Mouse (Mus musculus) midbrain, embryonic 14.5 days (tissue): ENCODE measurements at regions not wholly inside any gene's neighbourhood (a gene's known extent, or its start where the extent isn't known, plus 50 kb on each side); places are given as distances from the start of the nearest gene placed in this dataset.

ENCODE experiments used
- ATAC-seq: fragments of 200-750 bp; cut with Nextera tagmentation; 2 replicates; pipeline ENCODE4 v1.8.0; 2017; ENCODE audit warnings: moderate number of reproducible peaks, moderate library complexity; ENCODE audit not compliant: low FRiP score, low TSS enrichment
- DNase-seq: peaks from one replicate; pipeline ENCODE4 v3.0.0-alpha.2; 2015
- H3K27ac ChIP-seq: fragments of 300-500 bp; sonication (generic); replicated peaks from 2 replicates; pipeline ENCODE4 v1.5.1; 2014; ENCODE audit warnings: mild to moderate bottlenecking, low read depth, low read length, moderate library complexity
- H3K27me3 ChIP-seq: fragments of 300-500 bp; sonication (generic); 2 replicates; pipeline ENCODE4 v1.6.1; 2014; ENCODE audit warnings: low read length, control low read depth, mixed read lengths; ENCODE audit not compliant: control insufficient read depth, insufficient read depth
- H3K36me3 ChIP-seq: fragments of 300-500 bp; sonication (generic); 2 replicates; pipeline ENCODE4 v1.6.1; 2014; ENCODE audit warnings: low read length, control low read depth; ENCODE audit not compliant: control insufficient read depth, insufficient read depth
- H3K4me1 ChIP-seq: fragments of 300-500 bp; sonication (generic); 2 replicates; pipeline ENCODE4 v1.6.1; 2014; ENCODE audit warnings: mild to moderate bottlenecking, antibody characterized with exemption, low read length, control low read depth; ENCODE audit not compliant: control insufficient read depth, insufficient read depth
- H3K4me2 ChIP-seq: fragments of 300-500 bp; sonication (generic); 2 replicates; pipeline ENCODE4 v1.6.1; 2014; ENCODE audit warnings: mild to moderate bottlenecking, low read length, moderate library complexity
- H3K4me3 ChIP-seq: fragments of 300-500 bp; sonication (generic); replicated peaks from 2 replicates; pipeline ENCODE4 v1.5.1; 2014; ENCODE audit warnings: low read depth, low read length
- H3K9ac ChIP-seq: fragments of 300-500 bp; sonication (generic); replicated peaks from 2 replicates; pipeline ENCODE4 v1.6.1; 2014; ENCODE audit warnings: mild to moderate bottlenecking, low read length, moderate library complexity
- H3K9me3 ChIP-seq: fragments of 300-500 bp; sonication (generic); 2 replicates; pipeline ENCODE4 v1.6.1; 2016; ENCODE audit warnings: low read length, control low read depth, mixed read lengths; ENCODE audit not compliant: control insufficient read depth
- whole genome bisulfite sequencing: fragments of 180-500 bp; shearing (Covaris S2); extraction: QIAGEN DNeasy Blood & Tissue Kit; methylation state at CpG from one replicate; pipeline ENCODE4 v1.1.7; 2014; 5-methylcytosine and 5-hydroxymethylcytosine counted together

DNA sequence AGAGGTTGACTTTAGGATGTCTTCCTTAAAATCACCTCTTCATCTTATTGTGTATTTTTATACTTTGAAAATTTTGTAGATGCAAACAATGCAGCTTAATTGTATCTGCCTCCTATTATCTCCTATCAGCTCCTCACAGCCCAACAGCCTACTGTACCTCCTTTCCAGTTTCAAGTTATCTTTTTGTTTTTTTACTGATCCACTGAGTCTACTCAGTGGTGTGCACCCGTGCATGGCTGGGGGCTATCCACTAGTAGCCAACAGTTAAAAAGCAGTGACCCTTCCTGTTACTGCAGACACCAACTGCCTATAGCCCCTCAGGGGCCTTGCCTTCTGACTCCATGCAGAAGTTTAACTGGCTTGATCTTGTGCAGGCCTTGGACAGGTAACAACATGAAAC lies 170.4 kb upstream of the Ctnnb1 start:
- DNase-seq (no peak), ATAC-seq (no peak)
- H3K4me1 ChIP-seq, result peaks cover 13% of the 10 kb centered on the region; the same call in 1 of the 2 replicates
- no peaks in the 10 kb centered on the region for H3K9me3 ChIP-seq
- H3K27ac ChIP-seq, result no peak overlapping the region
- H3K4me3 ChIP-seq, result no peak overlapping the region
- H3K36me3 ChIP-seq, result no peaks in the 10 kb centered on the region
- no peak overlapping the region for H3K4me2 ChIP-seq
- WGBS, result 90% methylated on average over 1 of the region's 1 CpGs
- H3K9ac ChIP-seq, result no peak overlapping the region
- no peaks in the 10 kb centered on the region for H3K27me3 ChIP-seq

DNA sequence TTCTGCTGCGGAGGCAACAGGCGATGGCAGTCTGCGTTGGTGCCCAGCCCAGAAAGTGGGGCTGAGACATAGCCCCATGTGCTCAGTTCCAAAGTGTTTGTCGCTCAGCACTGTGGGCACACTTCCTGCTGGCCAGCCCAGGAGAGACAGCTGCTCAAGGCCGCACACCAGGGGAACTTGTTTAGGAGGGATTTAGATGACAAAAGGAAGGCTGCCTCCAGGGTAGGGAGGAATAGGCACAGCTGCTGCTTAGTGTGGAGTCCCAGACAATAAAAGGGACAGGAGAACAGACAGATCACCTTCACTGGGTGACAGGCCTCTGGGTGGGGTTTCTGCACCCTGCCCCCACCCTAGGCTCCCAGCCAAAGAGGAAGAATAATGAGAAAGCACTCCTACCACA lies 169.2 kb upstream of the Ctnnb1 start:
- Histone ChIP-seq H3K4me1 (peaks cover 10% of the 10 kb centered on the region; the same call in 1 of the 2 replicates), H3K36me3 (no peaks in the 10 kb centered on the region), H3K4me3 (no peak overlapping the region), H3K4me2 (no peak overlapping the region), H3K9me3 (no peaks in the 10 kb centered on the region), H3K27ac (peak overlapping the region; percentile 14), H3K27me3 (no peaks in the 10 kb centered on the region), H3K9ac (no peak overlapping the region)
- peak; percentile 62; the same call in 1 of the 2 replicates for ATAC-seq
- DNase-seq, result peak; percentile 61
- WGBS, result 16% methylated on average over 5 of the region's 5 CpGs

DNA sequence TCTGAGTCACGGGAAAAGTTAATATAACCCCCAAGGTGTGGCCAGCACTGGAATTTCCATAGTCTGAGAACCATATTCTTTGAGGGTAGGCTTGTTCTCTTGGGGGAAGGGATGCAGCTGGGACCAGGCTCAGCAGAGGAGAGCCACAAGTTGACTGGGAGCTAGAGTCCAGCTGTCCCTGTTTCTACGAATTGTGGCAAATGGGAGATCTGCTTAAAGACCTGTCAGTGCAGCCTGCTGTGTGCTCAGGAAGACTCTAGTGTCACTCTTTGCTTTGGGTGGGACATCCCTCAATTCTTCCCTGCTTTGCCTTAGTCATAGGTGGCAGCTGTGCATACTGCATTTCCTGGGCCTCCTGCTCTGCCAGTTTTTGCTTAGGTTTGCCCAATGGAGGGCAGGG lies 165.2 kb upstream of the Ctnnb1 start:
- DNase-seq, result no peak
- ATAC-seq, result no peak
- WGBS, result 89% methylated on average over 2 of the region's 2 CpGs
- Histone ChIP-seq H3K4me2 (no peak overlapping the region), H3K36me3 (no peaks in the 10 kb centered on the region), H3K4me1 (peaks cover 10% of the 10 kb centered on the region; the same call in 1 of the 2 replicates), H3K27ac (no peak overlapping the region), H3K4me3 (no peak overlapping the region), H3K9ac (no peak overlapping the region), H3K9me3 (no peaks in the 10 kb centered on the region), H3K27me3 (no peaks in the 10 kb centered on the region)

DNA sequence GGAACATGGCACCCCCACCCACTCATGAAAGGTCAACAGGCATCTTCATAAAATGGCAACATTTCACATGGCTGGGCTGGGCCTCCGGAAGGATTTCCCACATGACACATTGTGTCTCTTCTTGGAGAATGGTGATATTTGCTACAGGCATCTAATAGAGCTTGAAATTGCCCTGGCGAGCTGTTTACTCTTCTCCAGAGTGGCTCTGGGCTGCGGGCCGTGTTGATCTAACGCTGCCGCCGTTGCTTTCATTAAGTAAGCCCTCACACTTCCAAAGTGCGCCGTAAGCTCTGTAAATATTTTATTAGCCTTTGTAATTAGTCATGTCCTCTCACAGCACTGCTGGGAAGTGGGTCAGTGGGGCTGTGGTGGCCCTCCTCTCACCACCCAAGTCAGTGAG lies 164.4 kb upstream of the Ctnnb1 start:
- Histone ChIP-seq H3K9ac (no peak overlapping the region), H3K4me3 (no peak overlapping the region), H3K27ac (no peak overlapping the region), H3K36me3 (no peaks in the 10 kb centered on the region), H3K27me3 (no peaks in the 10 kb centered on the region), H3K4me2 (no peak overlapping the region), H3K4me1 (peaks cover 9% of the 10 kb centered on the region; the same call in 1 of the 2 replicates), H3K9me3 (no peaks in the 10 kb centered on the region)
- 73% methylated on average over 9 of the region's 9 CpGs for WGBS
- DNase-seq (peak; percentile 31), ATAC-seq (no peak)

DNA sequence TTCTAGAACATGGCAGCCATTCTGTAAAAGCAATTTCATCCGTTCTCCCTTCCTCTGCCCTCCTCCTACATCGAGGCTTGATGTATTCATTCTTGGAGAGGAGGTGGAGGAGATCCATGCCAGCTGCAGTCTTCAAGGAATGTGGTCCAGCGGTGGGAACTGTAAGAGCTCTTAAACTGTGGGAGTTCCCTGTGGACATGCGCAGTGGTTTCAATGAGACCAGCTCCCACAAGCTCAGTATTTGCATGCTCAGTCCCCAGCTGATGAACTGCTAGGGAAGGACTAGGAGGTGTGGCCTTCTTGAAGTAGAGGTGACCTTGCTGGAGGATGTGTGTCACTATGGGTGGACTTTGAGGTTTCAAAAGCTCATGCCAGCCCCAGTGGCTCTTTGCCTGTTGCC lies 163.7 kb upstream of the Ctnnb1 start:
- no peak for ATAC-seq
- H3K9ac ChIP-seq, result no peak overlapping the region

DNA sequence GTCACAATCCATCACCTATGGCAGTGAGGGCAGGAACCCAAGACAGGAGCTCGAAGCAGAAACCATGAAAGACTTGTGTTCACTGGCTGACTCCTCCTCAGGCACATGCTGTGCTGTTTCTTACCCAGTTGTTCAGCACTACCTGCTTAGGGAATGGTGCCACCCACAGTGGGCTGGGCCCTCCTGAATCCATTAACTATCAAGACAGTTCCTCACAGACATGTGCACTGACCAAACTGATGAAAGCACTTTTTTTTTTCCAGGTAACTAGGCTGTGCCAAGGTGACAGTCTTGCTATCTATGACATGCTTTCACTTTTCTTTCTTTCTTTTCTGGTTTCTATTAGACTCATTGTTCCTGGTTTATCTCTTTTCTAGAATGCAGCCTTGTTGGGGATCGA lies 162.1 kb upstream of the Ctnnb1 start:
- Histone ChIP-seq H3K4me2 (no peak overlapping the region), H3K4me1 (0 out of 2 replicates have a peak, but pooled peaks cover 6% of the 10 kb centered on the region), H3K4me3 (no peak overlapping the region), H3K27me3 (no peaks in the 10 kb centered on the region), H3K36me3 (no peaks in the 10 kb centered on the region), H3K9ac (no peak overlapping the region), H3K9me3 (no peaks in the 10 kb centered on the region), H3K27ac (no peak overlapping the region)
- WGBS, result 74% methylated on average over 2 of the region's 2 CpGs
- DNase-seq, result no peak
- ATAC-seq, result no peak

More for the DNA sequence above, 163.7 kb upstream of the Ctnnb1 start:
- whole genome bisulfite sequencing, result 81% methylated on average over 4 of the region's 4 CpGs
- no peak for DNase-seq
- Histone ChIP-seq H3K4me3 (no peak overlapping the region), H3K36me3 (no peaks in the 10 kb centered on the region), H3K27ac (no peak overlapping the region), H3K9me3 (no peaks in the 10 kb centered on the region), H3K27me3 (no peaks in the 10 kb centered on the region), H3K4me2 (no peak overlapping the region), H3K4me1 (0 out of 2 replicates have a peak, but pooled peaks cover 6% of the 10 kb centered on the region)

DNA sequence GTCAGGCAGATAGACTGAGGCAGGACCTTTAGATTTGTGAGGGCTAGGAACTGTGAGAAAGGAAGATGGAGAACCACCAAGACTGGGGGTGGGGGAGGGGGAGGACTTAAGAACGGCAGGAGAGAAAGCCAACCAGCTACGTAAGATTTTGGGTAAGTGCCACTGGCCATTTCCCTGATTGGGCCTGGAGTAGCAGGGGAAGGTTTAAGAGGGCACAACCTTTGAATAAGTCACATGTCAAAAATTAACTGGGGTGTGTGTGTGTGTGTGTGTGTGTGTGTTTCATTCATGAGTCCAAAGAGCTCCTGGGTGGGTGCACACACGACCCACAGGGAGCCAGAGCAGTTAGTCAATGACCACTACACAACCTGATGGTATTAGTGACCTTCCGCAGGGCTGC lies 161.6 kb upstream of the Ctnnb1 start:
- Histone ChIP-seq H3K4me2 (no peak overlapping the region), H3K9ac (no peak overlapping the region), H3K4me1 (0 out of 2 replicates have a peak, but pooled peaks cover 6% of the 10 kb centered on the region), H3K9me3 (no peaks in the 10 kb centered on the region), H3K36me3 (no peaks in the 10 kb centered on the region), H3K27ac (no peak overlapping the region), H3K27me3 (no peaks in the 10 kb centered on the region), H3K4me3 (no peak overlapping the region)
- DNase-seq (no peak), ATAC-seq (no peak)
- 86% methylated on average over 4 of the region's 4 CpGs for WGBS

DNA sequence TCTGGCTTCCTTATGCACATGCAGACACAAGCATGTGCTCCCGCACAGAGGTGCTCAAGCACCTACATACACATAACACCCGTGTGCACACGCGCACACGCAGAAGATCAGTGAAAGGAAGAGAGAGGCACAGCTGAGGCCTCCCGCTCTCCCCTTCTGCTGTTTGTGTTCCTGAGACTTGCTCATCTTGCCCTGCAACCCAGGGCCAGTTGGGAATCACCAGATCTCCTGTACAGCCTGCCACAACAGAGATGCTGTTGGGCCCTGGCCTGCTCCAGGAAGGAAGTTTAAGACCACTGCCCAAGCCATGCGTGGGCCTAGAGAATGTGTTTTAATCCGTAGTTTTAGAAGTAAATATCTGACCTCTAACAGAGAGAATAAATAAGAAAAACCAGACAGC lies 160.0 kb upstream of the Ctnnb1 start:
- Histone ChIP-seq H3K4me3 (no peak overlapping the region), H3K9me3 (no peaks in the 10 kb centered on the region), H3K4me2 (no peak overlapping the region), H3K27ac (no peak overlapping the region), H3K27me3 (no peaks in the 10 kb centered on the region), H3K36me3 (no peaks in the 10 kb centered on the region), H3K4me1 (0 out of 2 replicates have a peak, but pooled peaks cover 6% of the 10 kb centered on the region), H3K9ac (no peak overlapping the region)
- no peak for DNase-seq
- ATAC-seq, result no peak
- WGBS, result 93% methylated on average over 8 of the region's 8 CpGs

DNA sequence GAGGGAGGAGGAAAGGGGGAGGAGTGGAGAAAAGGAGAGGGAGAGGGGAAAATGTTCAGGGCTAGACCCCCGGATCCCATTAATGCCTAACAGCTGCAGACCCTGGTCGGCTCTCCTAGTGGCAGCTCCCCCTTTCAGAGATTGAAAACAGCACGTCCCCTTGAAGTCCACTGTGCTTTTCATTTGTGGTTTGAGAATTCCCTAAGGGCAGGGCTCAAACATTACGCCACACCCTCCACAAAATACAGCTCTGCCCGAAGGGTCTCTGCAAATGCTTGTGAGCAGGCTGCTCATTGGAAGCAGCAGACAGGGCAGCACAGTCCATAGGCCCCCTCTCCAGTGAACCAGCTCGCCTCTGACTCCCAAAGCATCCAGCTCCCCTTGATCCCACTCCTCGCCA lies 159.3 kb upstream of the Ctnnb1 start:
- no peak for DNase-seq
- 0 out of 2 replicates have a peak, but pooled peaks cover 6% of the 10 kb centered on the region for H3K4me1 ChIP-seq
- H3K4me3 ChIP-seq, result no peak overlapping the region
- no peaks in the 10 kb centered on the region for H3K36me3 ChIP-seq
- no peak overlapping the region for H3K27ac ChIP-seq
- H3K9ac ChIP-seq, result no peak overlapping the region
- H3K4me2 ChIP-seq, result no peak overlapping the region
- H3K27me3 ChIP-seq, result no peaks in the 10 kb centered on the region
- ATAC-seq, result no peak
- no peaks in the 10 kb centered on the region for H3K9me3 ChIP-seq
- WGBS, result 36% methylated on average over 7 of the region's 7 CpGs
